ENCODE assay signal across 15 mouse cellular contexts in genomic region chr7:40888358-40888757, GRCm38 (mm10). TPM values are rescaled to one million over a fixed set of nuclear protein-coding genes. Genes with fewer than 3 reads are reported as not detected.
"Had no signal": no experiment of that assay in that cellular context is flagged by ENCODE, and none has a peak within 500 bp of the region (broad histone marks: within the 10 kb centered on the region; RNA-seq: fewer than 3 reads in every experiment).

No protein-coding gene starts in this region.

- ATAC-seq: intestine, embryonic 15.5 days; midbrain, embryonic 16.5 days had no signal

- DNase-seq: layer of hippocampus, adult 9-11 months; layer of hippocampus, postnatal 36 days; lung, adult 18-20 months; right cerebral cortex, adult 18-20 months; right cerebral cortex, postnatal 4 days; spleen, adult 18-20 months; thymus, adult 18-20 months; thymus, postnatal 14 days had no signal

- H3K27ac ChIP-seq: intestine, embryonic 15.5 days; limb, embryonic 13.5 days; liver, embryonic 14.5 days; midbrain, embryonic 12.5 days; neural tube, embryonic 13.5 days had no signal

- H3K27me3 ChIP-seq: intestine, embryonic 15.5 days; midbrain, embryonic 12.5 days had no signal

- H3K4me2 ChIP-seq: intestine, embryonic 15.5 days; limb, embryonic 13.5 days; midbrain, embryonic 12.5 days; neural tube, embryonic 13.5 days had no signal

- H3K36me3 ChIP-seq: intestine, embryonic 15.5 days; limb, embryonic 13.5 days; midbrain, embryonic 12.5 days; neural tube, embryonic 13.5 days had no signal

- H3K9ac ChIP-seq: intestine, embryonic 15.5 days; limb, embryonic 13.5 days; liver, embryonic 14.5 days; midbrain, embryonic 12.5 days; neural tube, embryonic 13.5 days had no signal

- H3K4me1 ChIP-seq: intestine, embryonic 15.5 days; limb, embryonic 13.5 days; midbrain, embryonic 12.5 days had no signal

- H3K9me3 ChIP-seq: intestine, embryonic 15.5 days; limb, embryonic 13.5 days; midbrain, embryonic 12.5 days; neural tube, embryonic 13.5 days had no signal

- H3K4me3 ChIP-seq: intestine, embryonic 15.5 days; limb, embryonic 13.5 days; midbrain, embryonic 12.5 days; neural tube, embryonic 13.5 days had no signal

RNA-seq across cellular contexts. Expression of gene Vstm2b, which starts 9.8 kb away (rescaled TPM):
- polyA plus RNA-seq: liver, adult 2 months had no signal
